Mouse (Mus musculus) stomach, embryonic 15.5 days (tissue): ENCODE data around the gene Best2. TPM values are rescaled to one million over a fixed set of nuclear protein-coding genes. Genes with fewer than 3 reads are reported as not detected.
A peak's percentile ranks its signal among the peaks of the same experiment; 100 is the strongest.

Experiments
- ATAC-seq: fragments of 200-750 bp; cut with Nextera tagmentation; 2 replicates; pipeline ENCODE4 v1.8.0; 2017; ENCODE audit warnings: low read depth, moderate number of reproducible peaks, moderate TSS enrichment; ENCODE audit not compliant: insufficient read depth, low FRiP score
- H3K27ac ChIP-seq: fragments of 300-500 bp; sonication (generic); 2 replicates; pipeline ENCODE4 v1.5.1; 2015; ENCODE audit warnings: mild to moderate bottlenecking, inconsistent platforms
- H3K27me3 ChIP-seq: fragments of 300-500 bp; sonication (generic); replicated peaks from 2 replicates; pipeline ENCODE4 v1.6.1; 2015; ENCODE audit warnings: inconsistent platforms
- H3K36me3 ChIP-seq: fragments of 300-500 bp; sonication (generic); 2 replicates; pipeline ENCODE4 v1.6.1; 2015; ENCODE audit warnings: inconsistent platforms
- H3K4me1 ChIP-seq: fragments of 300-500 bp; sonication (generic); 2 replicates; pipeline ENCODE4 v1.6.1; 2015; ENCODE audit warnings: inconsistent platforms
- H3K4me2 ChIP-seq: fragments of 300-500 bp; sonication (generic); 2 replicates; pipeline ENCODE4 v1.6.1; 2015; ENCODE audit warnings: mild to moderate bottlenecking, inconsistent platforms
- H3K4me3 ChIP-seq: fragments of 300-500 bp; sonication (generic); replicated peaks from 2 replicates; pipeline ENCODE4 v1.5.1; 2015; ENCODE audit warnings: inconsistent platforms
- H3K9ac ChIP-seq: fragments of 300-500 bp; sonication (generic); 2 replicates; pipeline ENCODE4 v1.6.1; 2015; ENCODE audit warnings: inconsistent platforms
- H3K9me3 ChIP-seq: fragments of 300-500 bp; sonication (generic); 2 replicates; pipeline ENCODE4 v1.6.1; 2016; ENCODE audit warnings: inconsistent platforms
- WGBS: fragments of 180-500 bp; shearing (Covaris S2); methylation state at CpG from one replicate; pipeline ENCODE4 v1.1.7; 2015; 5-methylcytosine and 5-hydroxymethylcytosine counted together
- polyA plus RNA-seq: library from polyadenylated mRNA; unstranded; fragments of >200 nt; fragmentation: Nextera tagmentation; extraction: Ambion mirVana; gene quantifications from 2 replicates; pipeline ENCODE4 v1.2.1, GENCODE M21; 2015

Gene Best2
- polyA plus RNA-seq, 1 experiment from 2014 or later, result 0.23 TPM

DNA sequence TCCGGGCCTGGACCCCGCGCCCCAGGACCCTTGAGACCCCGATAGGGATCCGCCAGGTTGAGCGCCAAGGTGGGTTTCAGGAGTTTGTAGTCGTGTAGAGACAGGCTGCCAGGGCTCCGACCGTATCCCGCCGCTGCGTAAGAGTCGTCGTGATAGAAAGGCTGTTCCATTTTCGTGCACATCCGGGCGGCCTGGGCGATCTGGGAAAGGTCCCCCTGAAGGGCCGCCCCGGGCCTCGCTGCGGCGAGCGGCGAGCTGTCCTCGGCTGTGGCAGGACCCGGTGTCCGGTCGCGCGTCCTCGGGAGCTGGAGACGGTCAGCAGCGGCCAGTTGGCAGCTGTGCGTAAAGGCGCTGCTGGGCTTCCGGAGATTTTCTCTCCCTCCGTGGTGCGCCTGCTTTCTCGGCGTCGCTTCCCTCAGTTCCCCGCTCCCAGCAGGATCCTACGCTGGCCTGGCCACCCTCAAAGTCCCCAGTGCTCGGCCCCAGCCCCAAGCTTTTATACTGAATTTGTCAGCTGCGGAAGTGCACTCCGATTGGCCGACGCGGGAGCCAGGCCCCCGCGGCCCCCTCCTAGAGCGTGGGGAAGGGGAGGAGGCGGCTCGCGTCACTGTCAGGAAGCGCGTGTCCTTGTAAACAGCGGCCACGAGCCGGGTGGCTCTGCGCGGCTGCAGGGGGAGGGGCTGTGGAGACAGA lies 35.9 kb downstream of the Best2 start, which contains the start of gene Junb:
TSS of gene Junb (minus strand) at position 471 of the 693 bp plus-strand sequence.
- H3K4me3 ChIP-seq, result peak within 1 kb of the TSS; percentile 67
- H3K4me1 ChIP-seq, result peaks cover 67% of the 10 kb centered on the region
- peak within 1 kb of the TSS; percentile 99 for H3K4me2 ChIP-seq
- peak within 1 kb of the TSS; percentile 95 for H3K27ac ChIP-seq
- H3K9ac ChIP-seq, result peak within 1 kb of the TSS; percentile 82
- under 1% methylated on average over 63 of the region's 63 CpGs for WGBS
- no peaks in the 10 kb centered on the region for H3K9me3 ChIP-seq
- H3K27me3 ChIP-seq, result no peaks in the 10 kb centered on the region
- peak; percentile 50 for ATAC-seq
- H3K36me3 ChIP-seq, result no peaks in the 10 kb centered on the region

DNA sequence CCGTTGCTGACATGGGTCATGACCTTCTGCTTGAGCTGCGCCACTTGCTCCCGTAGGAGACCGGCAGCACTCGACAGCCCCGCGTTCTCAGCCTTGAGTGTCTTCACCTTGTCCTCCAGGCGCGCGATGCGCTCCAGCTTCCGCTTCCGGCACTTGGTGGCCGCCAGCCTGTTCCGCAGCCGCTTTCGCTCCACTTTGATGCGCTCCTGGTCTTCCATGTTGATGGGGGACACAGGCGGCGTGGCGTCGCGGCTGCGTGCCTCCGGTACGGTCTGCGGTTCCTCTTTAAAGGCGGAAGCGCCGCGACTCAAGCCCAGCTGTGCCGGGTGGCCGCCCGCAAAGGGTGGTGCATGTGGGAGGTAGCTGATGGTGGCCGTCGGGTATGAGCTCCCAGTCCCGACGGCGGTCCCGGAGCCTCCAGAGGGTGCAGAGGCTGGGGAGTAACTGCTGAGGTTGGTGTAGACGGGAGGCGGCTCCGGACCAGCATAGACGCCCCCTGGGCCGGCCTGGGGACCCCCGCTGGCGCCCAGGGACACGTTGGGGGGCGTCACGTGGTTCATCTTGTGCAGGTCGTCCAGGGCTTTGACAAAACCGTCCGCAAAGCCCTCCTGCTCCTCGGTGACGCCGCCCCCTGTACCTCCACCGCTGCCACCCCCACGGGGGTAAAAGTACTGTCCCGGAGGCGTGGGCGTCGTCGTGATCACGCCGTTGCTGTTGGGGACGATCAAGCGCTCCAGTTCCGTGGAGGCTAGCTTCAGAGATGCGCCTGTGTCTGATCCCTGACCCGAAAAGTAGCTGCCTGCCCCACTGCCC lies 36.7 kb downstream of the Best2 start:
- under 1% methylated on average over 70 of the region's 70 CpGs for WGBS
- peak overlapping the region; percentile 95 for H3K27ac ChIP-seq

DNA sequence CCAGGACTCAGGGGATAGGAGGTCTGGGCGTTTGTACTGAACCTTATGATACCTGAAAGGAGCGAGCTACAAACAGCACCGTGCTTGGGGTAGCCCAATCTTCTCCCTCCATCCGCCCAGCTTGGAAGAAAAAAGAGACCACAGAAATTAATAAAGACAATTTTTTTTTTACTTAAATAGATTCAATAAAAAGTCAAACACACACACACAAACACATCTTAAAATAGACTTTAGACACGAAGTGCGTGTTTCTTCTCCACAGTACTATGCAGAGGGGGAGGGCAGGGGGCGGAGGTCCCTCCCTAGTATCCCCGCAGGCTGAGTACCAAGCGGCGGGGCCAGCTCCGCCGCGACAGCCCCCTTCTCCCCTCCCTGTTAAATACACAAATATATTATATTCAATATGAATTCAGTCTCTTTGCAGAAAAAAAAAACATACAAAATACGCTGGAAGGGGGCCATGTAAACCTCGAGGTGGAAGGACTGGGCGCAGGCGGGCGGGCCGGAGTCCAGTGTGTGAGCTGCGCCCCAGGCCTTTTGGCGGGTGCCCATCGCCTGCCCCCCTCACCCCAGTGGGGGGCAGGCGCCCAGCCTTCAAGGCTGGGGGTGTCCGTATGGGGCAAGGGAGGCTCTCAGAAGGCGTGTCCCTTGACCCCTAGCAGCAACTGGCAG lies 37.4 kb downstream of the Best2 start:
- Histone ChIP-seq H3K4me2 (peak overlapping the region; percentile 99), H3K4me3 (peak overlapping the region; percentile 67), H3K4me1 (peaks cover 59% of the 10 kb centered on the region), H3K9ac (peak overlapping the region; percentile 82), H3K27me3 (no peaks in the 10 kb centered on the region), H3K36me3 (peaks cover 2% of the 10 kb centered on the region; the same call in 1 of the 2 replicates), H3K9me3 (no peaks in the 10 kb centered on the region), H3K27ac (peak overlapping the region; percentile 95)
- ATAC-seq, result no peak
- WGBS, result 2% methylated on average over 25 of the region's 25 CpGs

More for the DNA sequence above, 36.7 kb downstream of the Best2 start:
- peak overlapping the region; percentile 99 for H3K4me2 ChIP-seq
- ATAC-seq, result no peak
- no peaks in the 10 kb centered on the region for H3K36me3 ChIP-seq
- peak overlapping the region; percentile 82 for H3K9ac ChIP-seq
- no peaks in the 10 kb centered on the region for H3K27me3 ChIP-seq
- H3K4me3 ChIP-seq, result peak overlapping the region; percentile 67
- H3K4me1 ChIP-seq, result peaks cover 66% of the 10 kb centered on the region
- H3K9me3 ChIP-seq, result no peaks in the 10 kb centered on the region

DNA sequence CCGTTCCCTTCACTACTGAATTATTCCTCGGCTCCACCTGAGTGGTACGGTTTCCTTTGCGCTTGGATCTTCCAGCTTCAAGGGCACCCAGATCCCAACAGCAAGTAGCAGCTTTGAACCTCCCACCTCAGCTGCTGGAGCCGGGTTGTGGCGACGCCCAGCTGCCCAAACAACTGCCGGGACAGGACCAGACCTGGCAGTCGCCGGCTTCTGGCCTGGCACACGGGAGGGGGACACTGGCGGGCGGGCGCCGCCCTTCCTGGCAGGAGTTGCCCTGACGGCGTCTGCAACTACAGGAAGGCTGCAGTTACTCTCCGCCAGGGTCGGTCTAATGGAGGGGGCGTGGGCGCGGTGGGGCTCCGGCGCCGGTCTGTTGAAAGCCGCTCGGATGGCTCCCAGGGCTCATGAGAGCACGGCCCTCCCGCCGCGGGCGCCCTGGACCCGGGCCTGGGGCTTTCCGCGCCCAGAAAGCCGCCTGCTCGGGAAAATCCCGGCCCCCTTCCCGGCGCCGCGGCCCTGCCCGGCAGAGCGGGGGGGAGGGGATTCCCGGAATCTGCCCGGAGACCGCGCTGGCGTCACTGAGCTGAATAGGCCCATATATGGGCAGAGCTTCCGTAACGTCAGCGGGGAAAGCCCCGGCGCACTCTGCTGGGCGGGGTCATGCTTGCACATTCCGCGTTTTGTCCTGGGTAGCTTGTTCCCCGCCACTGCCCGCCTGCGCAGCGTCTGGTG lies 38.1 kb downstream of the Best2 start:
- WGBS, result under 1% methylated on average over 59 of the region's 61 CpGs
- H3K27ac ChIP-seq, result peak overlapping the region; percentile 95
- peak overlapping the region; percentile 67 for H3K4me3 ChIP-seq
- peak overlapping the region; percentile 99 for H3K4me2 ChIP-seq
- H3K9ac ChIP-seq, result peak overlapping the region; percentile 82; the same call in 1 of the 2 replicates
- peak; percentile 75 for ATAC-seq
- H3K27me3 ChIP-seq, result no peaks in the 10 kb centered on the region
- peaks cover 51% of the 10 kb centered on the region for H3K4me1 ChIP-seq
- peaks cover 8% of the 10 kb centered on the region for H3K36me3 ChIP-seq
- H3K9me3 ChIP-seq, result no peaks in the 10 kb centered on the region

DNA sequence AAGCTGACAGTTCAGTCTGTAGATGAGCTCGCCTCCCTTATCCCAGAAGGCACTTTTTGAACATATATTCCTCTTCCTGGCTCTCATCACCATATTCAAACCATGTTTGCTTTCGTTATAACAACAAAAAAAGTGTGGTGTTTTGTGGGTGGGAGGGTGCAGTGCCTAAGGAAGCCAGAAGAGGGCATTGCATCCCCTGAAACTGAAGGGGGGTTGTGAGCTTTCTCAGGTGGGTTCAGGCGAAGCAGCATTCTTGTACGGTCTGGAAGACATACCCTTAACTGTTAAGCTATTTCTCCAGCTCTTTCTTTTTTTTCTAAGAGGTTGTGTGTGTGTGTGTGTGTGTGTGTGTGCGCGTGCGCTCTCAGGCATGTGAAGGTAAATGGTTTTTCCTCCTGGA lies 38.9 kb downstream of the Best2 start:
- Histone ChIP-seq H3K27me3 (no peaks in the 10 kb centered on the region), H3K27ac (peak overlapping the region; percentile 95), H3K9ac (no peak overlapping the region), H3K36me3 (peaks cover 11% of the 10 kb centered on the region), H3K4me2 (peak overlapping the region; percentile 99), H3K4me3 (peak overlapping the region; percentile 67; the same call in 1 of the 2 replicates), H3K4me1 (peaks cover 51% of the 10 kb centered on the region), H3K9me3 (no peaks in the 10 kb centered on the region)
- ATAC-seq, result no peak
- 39% methylated on average over 7 of the region's 7 CpGs for WGBS

DNA sequence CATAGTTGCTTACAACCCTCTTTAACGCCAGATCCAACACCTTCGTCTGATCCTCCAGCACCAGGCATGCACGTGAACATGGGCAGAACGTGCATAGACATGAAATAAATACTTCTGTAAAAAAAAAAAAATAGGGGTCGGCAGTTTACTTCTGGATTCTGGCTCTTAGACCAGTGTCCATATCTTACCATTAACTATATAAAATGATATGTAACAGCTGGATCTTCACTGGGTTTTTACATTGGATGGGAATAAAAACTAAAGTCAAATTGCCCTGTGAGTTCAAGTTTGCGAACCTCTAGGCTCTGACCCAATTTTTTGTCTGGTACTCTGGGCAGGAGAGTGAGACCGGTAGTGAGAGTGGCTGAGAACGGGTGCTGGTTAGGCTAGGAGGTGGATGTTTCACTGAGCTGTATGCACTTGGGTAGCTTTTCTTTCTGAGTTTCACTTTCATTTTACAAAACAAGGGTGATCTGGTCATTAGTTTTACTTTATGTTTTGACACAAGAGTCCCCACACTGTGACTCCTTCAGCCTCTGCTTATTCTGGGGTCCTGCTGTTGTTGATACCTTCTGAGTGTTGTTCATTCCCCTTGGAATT lies 39.7 kb downstream of the Best2 start:
- WGBS, result 74% methylated on average over 8 of the region's 8 CpGs
- peak overlapping the region; percentile 27 for H3K27ac ChIP-seq
- no peak overlapping the region for H3K9ac ChIP-seq
- H3K36me3 ChIP-seq, result peaks cover 11% of the 10 kb centered on the region
- no peak overlapping the region for H3K4me3 ChIP-seq
- peaks cover 45% of the 10 kb centered on the region for H3K4me1 ChIP-seq
- ATAC-seq, result no peak
- no peaks in the 10 kb centered on the region for H3K9me3 ChIP-seq
- H3K4me2 ChIP-seq, result no peak overlapping the region
- H3K27me3 ChIP-seq, result no peaks in the 10 kb centered on the region

DNA sequence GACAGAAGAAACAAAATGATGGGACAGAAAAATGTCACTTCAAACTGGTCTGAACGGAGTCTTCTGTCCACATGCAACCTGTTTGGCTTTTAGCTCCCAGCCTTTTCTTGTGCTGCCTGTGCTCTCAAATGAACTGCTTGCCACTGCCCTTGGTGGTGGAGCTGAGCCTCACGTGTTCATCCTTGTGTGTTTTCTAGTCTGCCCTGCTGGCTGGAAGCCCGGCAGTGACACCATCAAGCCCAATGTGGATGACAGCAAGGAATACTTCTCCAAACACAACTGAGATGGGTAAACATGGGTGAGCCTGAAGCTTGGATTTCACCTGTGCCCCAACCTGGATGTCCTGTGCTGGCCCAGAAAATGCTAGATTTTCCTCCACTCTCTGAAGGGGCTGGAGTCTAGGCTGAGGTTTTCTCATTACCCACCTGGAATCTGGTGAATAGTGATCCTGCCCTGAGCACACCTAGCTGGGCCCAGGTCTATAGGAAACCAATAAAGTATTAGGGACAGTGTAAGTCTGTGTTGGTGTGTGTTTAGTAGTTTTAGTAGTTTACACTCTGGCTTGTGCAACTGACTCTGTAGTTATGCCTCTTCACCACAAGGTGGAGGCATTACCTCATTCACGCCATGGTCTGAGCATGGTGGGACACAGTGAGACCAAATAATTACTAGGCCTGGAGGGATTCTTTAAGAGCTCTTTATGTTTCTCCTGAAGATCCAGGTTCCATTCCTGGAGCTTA lies 40.4 kb downstream of the Best2 start:
- no peak overlapping the region for H3K4me2 ChIP-seq
- no peak for ATAC-seq
- H3K27me3 ChIP-seq, result no peaks in the 10 kb centered on the region
- peaks cover 38% of the 10 kb centered on the region for H3K4me1 ChIP-seq
- H3K36me3 ChIP-seq, result peaks cover 11% of the 10 kb centered on the region
- H3K9ac ChIP-seq, result no peak overlapping the region
- 57% methylated on average over 4 of the region's 4 CpGs for WGBS
- H3K9me3 ChIP-seq, result no peaks in the 10 kb centered on the region
- no peak overlapping the region for H3K4me3 ChIP-seq
- peak overlapping the region; percentile 27; the same call in 1 of the 2 replicates for H3K27ac ChIP-seq

DNA sequence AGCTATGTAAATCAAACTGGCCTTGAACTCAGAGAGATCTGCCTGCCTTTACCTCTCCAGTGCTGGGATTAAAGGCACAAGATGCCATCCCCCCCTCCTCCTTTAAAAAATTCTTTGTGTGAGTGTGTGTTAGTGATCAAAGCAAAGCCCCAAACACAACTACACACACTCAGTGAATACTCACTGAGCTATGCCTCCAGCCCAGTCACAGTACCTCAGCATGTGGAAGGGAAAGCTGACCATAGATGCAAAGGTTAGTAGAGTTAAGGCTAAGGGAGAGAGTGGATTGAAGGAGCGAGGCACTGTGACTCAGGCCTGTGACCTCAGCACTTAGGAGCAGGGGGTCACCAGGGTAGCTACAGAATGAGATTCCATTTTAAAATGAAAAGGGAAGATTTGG lies 41.3 kb downstream of the Best2 start:
- no peak overlapping the region for H3K27ac ChIP-seq
- H3K9ac ChIP-seq, result no peak overlapping the region
- no peak overlapping the region for H3K4me3 ChIP-seq
- H3K36me3 ChIP-seq, result peaks cover 11% of the 10 kb centered on the region
- peaks cover 39% of the 10 kb centered on the region for H3K4me1 ChIP-seq
- no peaks in the 10 kb centered on the region for H3K9me3 ChIP-seq
- H3K27me3 ChIP-seq, result no peaks in the 10 kb centered on the region
- WGBS, result 94% methylated on average over 1 of the region's 1 CpGs
- H3K4me2 ChIP-seq, result no peak overlapping the region
- no peak for ATAC-seq

DNA sequence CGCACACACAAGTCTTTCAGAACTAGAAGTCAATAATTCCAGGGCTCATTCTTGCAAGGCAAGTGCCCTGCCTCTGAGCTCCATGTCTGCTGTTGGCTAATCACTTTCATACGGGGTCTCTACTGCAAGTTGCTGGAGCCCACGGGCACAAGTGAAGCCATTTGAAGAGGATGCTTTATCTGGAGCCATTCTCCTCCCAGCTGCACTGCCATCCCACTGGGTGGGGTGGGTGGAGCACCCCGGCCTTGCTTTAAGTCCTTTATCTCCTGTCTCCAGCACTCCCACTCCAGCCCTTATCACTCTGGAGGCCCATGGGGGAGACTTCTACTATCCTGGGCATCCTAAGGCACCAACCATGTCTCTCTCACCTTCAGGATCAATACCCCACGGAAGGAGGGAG lies 43.4 kb downstream of the Best2 start:
- peak overlapping the region; percentile 76; the same call in 1 of the 2 replicates for H3K9ac ChIP-seq
- ATAC-seq, result peak; percentile 58; the same call in 1 of the 2 replicates

DNA sequence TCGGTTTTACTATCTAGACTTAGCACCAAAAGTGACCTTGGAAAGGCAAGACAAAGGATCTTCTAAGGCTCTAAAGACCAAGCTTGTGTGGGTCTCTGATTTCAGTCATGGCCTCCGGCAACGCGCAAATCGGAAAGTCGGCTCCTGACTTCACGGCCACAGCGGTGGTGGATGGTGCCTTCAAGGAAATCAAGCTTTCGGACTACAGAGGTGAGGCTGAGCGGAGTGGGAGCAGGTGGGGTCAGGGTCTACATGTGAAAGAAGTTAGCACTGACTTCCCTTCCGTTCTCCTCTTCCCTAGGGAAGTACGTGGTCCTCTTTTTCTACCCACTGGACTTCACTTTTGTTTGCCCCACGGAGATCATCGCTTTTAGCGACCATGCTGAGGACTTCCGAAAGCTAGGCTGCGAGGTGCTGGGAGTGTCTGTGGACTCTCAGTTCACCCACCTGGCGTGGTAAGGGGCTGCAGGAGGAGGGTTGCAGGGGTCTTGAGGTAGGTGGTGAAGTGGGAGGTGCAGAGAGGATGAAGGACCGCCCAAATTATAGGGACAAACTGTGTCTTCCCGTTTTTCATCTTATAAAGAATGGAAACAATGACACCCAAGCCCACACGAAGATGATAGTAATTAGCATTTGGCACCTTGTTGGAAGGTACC lies 44.1 kb downstream of the Best2 start:
- H3K4me2 ChIP-seq, result peak overlapping the region; percentile 84
- H3K36me3 ChIP-seq, result peaks cover 11% of the 10 kb centered on the region
- H3K27me3 ChIP-seq, result no peaks in the 10 kb centered on the region
- H3K9me3 ChIP-seq, result no peaks in the 10 kb centered on the region
- peak overlapping the region; percentile 76 for H3K9ac ChIP-seq
- WGBS, result 4% methylated on average over 21 of the region's 21 CpGs
- peak overlapping the region; percentile 71 for H3K4me3 ChIP-seq
- no peak for ATAC-seq
- H3K27ac ChIP-seq, result peak overlapping the region; percentile 95
- peaks cover 27% of the 10 kb centered on the region for H3K4me1 ChIP-seq

More for the DNA sequence above, 43.4 kb downstream of the Best2 start:
- no peaks in the 10 kb centered on the region for H3K27me3 ChIP-seq
- H3K4me1 ChIP-seq, result peaks cover 30% of the 10 kb centered on the region
- H3K9me3 ChIP-seq, result no peaks in the 10 kb centered on the region
- WGBS, result 54% methylated on average over 5 of the region's 5 CpGs
- peak overlapping the region; percentile 95; the same call in 1 of the 2 replicates for H3K27ac ChIP-seq
- peak overlapping the region; percentile 84 for H3K4me2 ChIP-seq
- H3K4me3 ChIP-seq, result peak overlapping the region; percentile 71
- peaks cover 11% of the 10 kb centered on the region for H3K36me3 ChIP-seq
